Mouse (Mus musculus) CH12.LX (cell line): Measurements from ENCODE around the gene Plpp1. TPM values are rescaled to one million over a fixed set of nuclear protein-coding genes. Genes with fewer than 3 reads are reported as not detected.

ENCODE experiments used
- DNase-seq: peaks from one replicate; pipeline ENCODE4 v3.0.0-alpha.2; 2013; ENCODE audit errors: extremely low read depth
- H3K27ac ChIP-seq: 2 replicates; pipeline ENCODE4 v1.5.1; 2012; ENCODE audit warnings: low read depth, mild to moderate bottlenecking, control low read depth, moderate library complexity; ENCODE audit not compliant: insufficient read depth
- H3K27me3 ChIP-seq: replicated peaks from 2 replicates; pipeline ENCODE3; 2012; ENCODE audit warnings: inconsistent platforms
- H3K36me3 ChIP-seq, 2 experiments: replicated peaks in 1 of 2; 2 replicates each; pipeline versions ENCODE3 to v1.6.1; 2012; ENCODE audit warnings: inconsistent platforms in 1 of 2, low read length in 1 of 2, mild to moderate bottlenecking in 1 of 2, mixed read lengths in 1 of 2, moderate library complexity in 1 of 2; ENCODE audit not compliant: control insufficient read depth in 1 of 2, insufficient read depth in 1 of 2
- H3K4me1 ChIP-seq, 2 experiments: 2 replicates each; pipeline ENCODE4 v1.6.1; 2012; ENCODE audit warnings: inconsistent platforms in 1 of 2, moderate library complexity in 1 of 2; ENCODE audit not compliant: insufficient read depth in 2 of 2, control insufficient read depth in 1 of 2
- H3K4me2 ChIP-seq: 2 replicates; pipeline ENCODE4 v1.6.1; 2012; ENCODE audit warnings: low read depth, mild to moderate bottlenecking, control low read depth; ENCODE audit not compliant: poor library complexity, insufficient read depth, severe bottlenecking
- H3K4me3 ChIP-seq, 3 experiments: fragments of 150-350 bp in 1 of 3; sonication (generic) in 1 of 3; replicated peaks in 1 of 3; 2 replicates each; pipeline versions ENCODE3 to v1.5.1; 2011 to 2012; ENCODE audit warnings: low read depth in 2 of 3, low read length in 2 of 3, mild to moderate bottlenecking in 2 of 3, moderate library complexity in 2 of 3, control low read depth in 1 of 3, improper control_type of control experiment in 1 of 3, inconsistent platforms in 1 of 3, mixed read lengths in 1 of 3; ENCODE audit not compliant: poor library complexity in 1 of 3
- H3K79me2 ChIP-seq: replicated peaks from 2 replicates; pipeline ENCODE4 v1.6.1; 2012; ENCODE audit warnings: mild to moderate bottlenecking, moderate library complexity; ENCODE audit not compliant: control insufficient read depth, poor library complexity, insufficient read depth, severe bottlenecking; ENCODE audit errors: extremely low read depth
- H3K9ac ChIP-seq: 2 replicates; pipeline ENCODE4 v1.6.1; 2012; ENCODE audit warnings: low read depth, mild to moderate bottlenecking, control low read depth, moderate library complexity; ENCODE audit not compliant: insufficient read depth
- H3K9me3 ChIP-seq: replicated peaks from 2 replicates; pipeline ENCODE3; 2012; ENCODE audit warnings: low read length, inconsistent platforms, mixed read lengths
- BHLHE40 ChIP-seq: IDR thresholded peaks from 2 replicates; pipeline ENCODE4 v1.6.1; 2011; ENCODE audit warnings: mild to moderate bottlenecking, low read depth, low read length, improper control_type of control experiment
- CHD2 ChIP-seq: IDR thresholded peaks from 2 replicates; pipeline ENCODE4 v1.6.1; 2011; ENCODE audit warnings: low read length, improper control_type of control experiment
- CTCF ChIP-seq, 2 experiments: IDR thresholded peaks in 1 of 2; conservative IDR thresholded peaks in 1 of 2; 2 replicates each; pipeline ENCODE4 v1.5.1; 2011 to 2012; ENCODE audit warnings: low read depth in 2 of 2, low read length in 2 of 2, improper control_type of control experiment in 1 of 2, inconsistent platforms in 1 of 2, mild to moderate bottlenecking in 1 of 2, moderate library complexity in 1 of 2
- E2F4 ChIP-seq: IDR thresholded peaks from 2 replicates; pipeline ENCODE4 v1.6.1; 2011; ENCODE audit warnings: low read depth, low read length, improper control_type of control experiment; ENCODE audit not compliant: insufficient replicate concordance
- ELF1 ChIP-seq: IDR thresholded peaks from 2 replicates; pipeline ENCODE4 v1.6.1; 2014; ENCODE audit warnings: low read depth, mild to moderate bottlenecking, inconsistent platforms, low read length, improper control_type of control experiment
- ETS1 ChIP-seq: conservative IDR thresholded peaks from 2 replicates; pipeline ENCODE4 v1.6.1; 2012; ENCODE audit warnings: low read depth, mild to moderate bottlenecking, inconsistent platforms, low read length, improper control_type of control experiment, moderate library complexity
- GABPA ChIP-seq: IDR thresholded peaks from 2 replicates; pipeline ENCODE4 v1.6.1; 2012; ENCODE audit warnings: low read depth, low read length, improper control_type of control experiment, inconsistent platforms; ENCODE audit not compliant: insufficient replicate concordance
- JUN ChIP-seq: IDR thresholded peaks from 2 replicates; pipeline ENCODE4 v1.6.1; 2011; ENCODE audit warnings: low read depth, mild to moderate bottlenecking, low read length, improper control_type of control experiment, moderate library complexity; ENCODE audit not compliant: insufficient read depth
- JUND ChIP-seq: conservative IDR thresholded peaks from 2 replicates; pipeline ENCODE4 v1.6.1; 2011; ENCODE audit warnings: low read depth, low read length, improper control_type of control experiment
- MAFK ChIP-seq: IDR thresholded peaks from 2 replicates; pipeline ENCODE4 v1.6.1; 2011; ENCODE audit warnings: low read length, improper control_type of control experiment; ENCODE audit not compliant: insufficient replicate concordance
- MAX ChIP-seq: IDR thresholded peaks from 2 replicates; pipeline ENCODE4 v1.6.1; 2011; ENCODE audit warnings: low read length, improper control_type of control experiment
- MEF2A ChIP-seq: IDR thresholded peaks from 2 replicates; pipeline ENCODE4 v1.6.1; 2014; ENCODE audit warnings: low read depth, mild to moderate bottlenecking, inconsistent platforms, low read length, improper control_type of control experiment, borderline replicate concordance
- MXI1 ChIP-seq: IDR thresholded peaks from 2 replicates; pipeline ENCODE4 v1.6.1; 2011; ENCODE audit warnings: mild to moderate bottlenecking, low read depth, low read length, improper control_type of control experiment
- MYC ChIP-seq: IDR thresholded peaks from 2 replicates; pipeline ENCODE4 v1.6.1; 2011; ENCODE audit warnings: low read depth, mild to moderate bottlenecking, improper control_type of control experiment, low read length
- POLR2A ChIP-seq: IDR thresholded peaks from 2 replicates; pipeline ENCODE4 v1.6.1; 2011; ENCODE audit warnings: low read depth, mild to moderate bottlenecking, improper control_type of control experiment, low read length
- RAD21 ChIP-seq: IDR thresholded peaks from 2 replicates; pipeline ENCODE4 v1.6.1; 2011; ENCODE audit warnings: low read depth, mild to moderate bottlenecking, low read length, improper control_type of control experiment, moderate library complexity
- RCOR1 ChIP-seq: conservative IDR thresholded peaks from 2 replicates; pipeline ENCODE4 v1.6.1; 2012; ENCODE audit warnings: low read depth, mild to moderate bottlenecking, inconsistent platforms, low read length, improper control_type of control experiment
- SIN3A ChIP-seq: IDR thresholded peaks from 2 replicates; pipeline ENCODE4 v1.6.1; 2012; ENCODE audit warnings: low read length, improper control_type of control experiment, inconsistent platforms
- TBP ChIP-seq: conservative IDR thresholded peaks from 2 replicates; pipeline ENCODE4 v1.6.1; 2011; ENCODE audit warnings: low read depth, low read length, improper control_type of control experiment
- TCF12 ChIP-seq: IDR thresholded peaks from 2 replicates; pipeline ENCODE4 v1.6.1; 2014; ENCODE audit warnings: low read depth, mild to moderate bottlenecking, inconsistent platforms, low read length, improper control_type of control experiment
- USF2 ChIP-seq: conservative IDR thresholded peaks from 2 replicates; pipeline ENCODE4 v1.6.1; 2011; ENCODE audit warnings: low read depth, low read length, improper control_type of control experiment
- ZC3H11A ChIP-seq: IDR thresholded peaks from 2 replicates; pipeline ENCODE4 v1.6.1; 2012; ENCODE audit warnings: low read depth, mild to moderate bottlenecking, inconsistent platforms, low read length, improper control_type of control experiment
- ZMIZ1 ChIP-seq: IDR thresholded peaks from 2 replicates; pipeline ENCODE4 v1.6.1; 2012; ENCODE audit warnings: low read depth, mild to moderate bottlenecking, inconsistent platforms, low read length, improper control_type of control experiment
- ZNF384 ChIP-seq: IDR thresholded peaks from 2 replicates; pipeline ENCODE4 v1.6.1; 2012; ENCODE audit warnings: low read depth, low read length, improper control_type of control experiment, inconsistent platforms
- dilution Hi-C: fragments of 300-500 bp; cut with MboI; formaldehyde crosslinking; loops from 2 replicates; pipeline ENCODE4 v1.14.3; 2020; ENCODE audit warnings: low sequenced_read_pairs; ENCODE audit not compliant: extremely low pct_unique_long_range_greater_than_20kb, extremely low pct_ligation_motif_present
- in situ Hi-C: fragments of 300-500 bp; cut with MboI; formaldehyde crosslinking; loops from 3 replicates; pipeline ENCODE4 v1.14.3; 2019; ENCODE audit warnings: low sequenced_read_pairs, low pct_ligation_motif_present, low pct_unique_long_range_greater_than_20kb, mixed read lengths
- polyA plus RNA-seq: library from polyadenylated mRNA; unstranded; fragments of >175 nt; gene quantifications from 2 replicates; pipeline ENCODE4 v1.2.1, GENCODE M21; 2012; ENCODE audit warnings: low read depth; ENCODE audit not compliant: insufficient read length
- total RNA-seq, 2 experiments: library from RNA; depleted of rRNA; stranded (reverse); fragments of 300-350 nt in 1 of 2; fragments of >200 nt in 1 of 2; gene quantifications; 2 replicates each; pipeline ENCODE4 v1.2.3; 2012 to 2014

The Plpp1 gene
- total and polyA plus RNA-seq, 3 experiments, result 50.2 to 90.9 (median 67.6) TPM

DNA sequence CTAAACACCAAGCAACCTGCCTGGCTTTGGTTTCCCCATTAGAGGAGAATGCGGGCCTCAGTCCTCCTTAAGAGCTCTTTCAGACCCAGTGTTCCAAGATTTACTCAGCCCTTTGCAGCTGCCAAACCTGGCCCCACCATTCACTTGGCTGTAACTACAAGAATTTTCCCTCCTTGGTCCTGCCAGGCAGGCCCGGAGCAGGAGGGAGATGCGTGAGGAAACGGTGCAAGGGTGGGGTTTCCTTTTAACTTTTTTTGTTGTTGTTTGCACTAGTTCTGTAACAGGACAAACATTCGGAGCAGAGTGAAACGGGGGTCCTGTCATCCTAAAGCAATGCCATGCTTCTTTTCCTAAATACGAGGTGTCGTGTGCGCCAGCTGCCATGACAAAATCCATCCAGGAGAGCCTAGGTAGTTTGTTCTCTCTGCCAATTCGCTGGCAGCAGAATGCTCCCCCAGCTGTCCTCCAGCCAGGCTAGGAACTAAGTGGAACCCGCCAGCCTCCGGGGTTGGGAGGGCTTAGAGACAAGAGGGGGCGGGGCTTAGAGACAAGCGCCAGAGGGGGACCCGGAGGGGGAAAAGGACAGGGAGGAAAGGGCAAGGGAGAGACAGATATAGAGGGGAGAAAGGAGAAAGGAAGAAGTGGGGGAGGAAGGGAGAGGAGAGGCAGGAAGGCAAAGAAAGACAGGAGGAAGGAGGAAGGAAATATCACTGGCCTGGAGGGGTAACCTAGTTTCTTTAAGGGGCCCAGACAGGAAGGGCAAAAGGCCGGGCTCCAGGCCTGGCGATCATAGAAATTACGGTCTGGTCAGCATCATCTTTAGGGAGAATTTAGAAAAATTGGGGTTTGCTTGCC lies 48.9 kb upstream of the Plpp1 start:
- Histone ChIP-seq H3K36me3 (no peaks in the 10 kb centered on the region), H3K79me2 (no peaks in the 10 kb centered on the region), H3K4me3 (no peak overlapping the region), H3K9ac (no peak overlapping the region), H3K27me3 (no peaks in the 10 kb centered on the region), H3K4me1 (peaks cover 0 to 55% of the 10 kb centered on the region in 2 experiments; a peak in 2 of 4 replicates), H3K4me2 (no peak overlapping the region; the same call in 1 of the 2 replicates), H3K27ac (no peak overlapping the region), H3K9me3 (no peaks in the 10 kb centered on the region)
- dilution Hi-C loops, result no loop called here
- no peak for DNase-seq
- in situ Hi-C loops, result no loop called here
- TF ChIP-seq MAX, result no peak
- no peak for TF ChIP-seq TCF12
- TF ChIP-seq JUN, result no peak
- TF ChIP-seq POLR2A, result no peak
- TF ChIP-seq RAD21, result no peak
- no peak for TF ChIP-seq JUND

DNA sequence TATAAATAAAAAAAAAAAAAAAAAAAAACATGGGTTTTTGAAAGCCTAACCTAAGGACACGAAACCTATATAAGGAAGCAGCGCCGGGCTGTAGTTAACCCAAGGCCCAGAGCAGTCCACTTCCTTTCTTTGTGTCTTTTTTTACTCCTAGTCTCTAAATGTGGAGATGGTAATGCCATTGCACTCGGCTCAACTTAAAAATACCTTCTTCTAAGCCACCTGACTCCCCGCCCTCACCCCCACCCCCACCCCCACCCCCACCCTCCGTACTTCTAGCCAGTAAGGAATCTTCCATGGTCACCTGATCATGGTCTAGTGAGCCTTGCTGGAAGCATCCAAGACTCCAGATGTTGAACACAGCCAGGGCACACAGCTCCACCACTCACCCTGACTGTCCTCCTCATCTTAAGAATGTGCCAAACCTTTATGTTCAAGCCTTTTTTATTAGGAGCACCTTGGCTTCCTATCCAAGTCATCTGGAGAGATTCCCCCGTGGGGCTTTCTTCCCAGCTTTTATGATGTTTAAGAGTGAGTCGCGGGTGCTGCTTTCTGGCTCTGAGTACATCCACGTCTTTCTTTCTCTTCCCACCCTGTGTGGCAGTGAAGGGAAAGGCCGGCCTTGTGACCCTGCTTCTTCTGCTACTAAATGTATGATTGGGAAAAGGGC lies 48.1 kb upstream of the Plpp1 start:
- Histone ChIP-seq H3K4me3 (no peak overlapping the region), H3K9ac (no peak overlapping the region), H3K4me2 (no peak overlapping the region; the same call in 1 of the 2 replicates), H3K9me3 (no peaks in the 10 kb centered on the region), H3K27me3 (no peaks in the 10 kb centered on the region), H3K27ac (no peak overlapping the region), H3K4me1 (peaks cover 3 to 58% of the 10 kb centered on the region in 2 experiments), H3K79me2 (no peaks in the 10 kb centered on the region), H3K36me3 (no peaks in the 10 kb centered on the region)
- dilution Hi-C loops, result no loop called here
- in situ Hi-C loops, result no loop called here
- TF ChIP-seq GABPA (no peak), ZNF384 (no peak), MXI1 (no peak), ZMIZ1 (no peak)
- no peak for DNase-seq

DNA sequence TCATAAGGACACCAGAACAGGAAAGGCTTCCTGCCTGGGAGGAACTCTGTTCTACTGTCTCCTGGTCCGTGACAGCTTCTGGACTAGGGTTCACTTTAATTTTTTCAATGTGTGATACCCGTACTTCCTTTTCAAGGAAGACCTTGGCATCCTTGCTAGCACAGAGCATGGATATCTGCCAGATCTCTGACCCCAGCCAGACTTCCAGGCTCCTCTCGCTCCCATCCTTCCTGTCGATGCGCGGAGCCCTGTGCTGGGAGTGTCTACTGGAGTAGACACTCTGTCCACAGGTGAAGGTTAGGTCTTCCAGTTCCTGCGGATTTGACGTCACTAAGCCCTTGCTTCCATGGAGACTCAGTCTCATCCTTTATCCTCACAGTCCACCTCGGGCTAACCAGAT lies 47.1 kb upstream of the Plpp1 start:
- no peak overlapping the region for H3K27ac ChIP-seq
- in situ Hi-C loops, result no loop called here
- H3K9ac ChIP-seq, result no peak overlapping the region
- H3K9me3 ChIP-seq, result no peaks in the 10 kb centered on the region
- no peak overlapping the region for H3K4me3 ChIP-seq
- dilution Hi-C loops, result no loop called here
- no peaks in the 10 kb centered on the region for H3K79me2 ChIP-seq
- no peaks in the 10 kb centered on the region for H3K27me3 ChIP-seq
- no peaks in the 10 kb centered on the region for H3K36me3 ChIP-seq
- no peak overlapping the region for H3K4me2 ChIP-seq
- H3K4me1 ChIP-seq, result peaks cover 10 to 66% of the 10 kb centered on the region in 2 experiments
- DNase-seq, result no peak
- TF ChIP-seq TBP (no peak), SIN3A (no peak), E2F4 (no peak), MEF2A (no peak), MAFK (no peak), ETS1 (no peak), ELF1 (no peak), USF2 (no peak), ZMIZ1 (no peak), ZC3H11A (no peak), MYC (no peak), RCOR1 (no peak), GABPA (no peak), CTCF (conservative IDR thresholded peaks at IDR 0.05 in 1 of 2, IDR thresholded peaks at IDR 0.05 in 1 of 2; ENCODE audit: low read depth in 2 of 2, low read length in 2 of 2) (no peak), POLR2A (no peak), CHD2 (no peak), BHLHE40 (no peak)
